Mouse (Mus musculus): ENCODE measurements around the gene Rnaseh2a. TPM values are rescaled to one million over a fixed set of nuclear protein-coding genes. Genes with fewer than 3 reads are reported as not detected.

Gene Rnaseh2a
- total and polyA plus RNA-seq, 2 experiments, result 17.1 to 28.3 TPM

DNA sequence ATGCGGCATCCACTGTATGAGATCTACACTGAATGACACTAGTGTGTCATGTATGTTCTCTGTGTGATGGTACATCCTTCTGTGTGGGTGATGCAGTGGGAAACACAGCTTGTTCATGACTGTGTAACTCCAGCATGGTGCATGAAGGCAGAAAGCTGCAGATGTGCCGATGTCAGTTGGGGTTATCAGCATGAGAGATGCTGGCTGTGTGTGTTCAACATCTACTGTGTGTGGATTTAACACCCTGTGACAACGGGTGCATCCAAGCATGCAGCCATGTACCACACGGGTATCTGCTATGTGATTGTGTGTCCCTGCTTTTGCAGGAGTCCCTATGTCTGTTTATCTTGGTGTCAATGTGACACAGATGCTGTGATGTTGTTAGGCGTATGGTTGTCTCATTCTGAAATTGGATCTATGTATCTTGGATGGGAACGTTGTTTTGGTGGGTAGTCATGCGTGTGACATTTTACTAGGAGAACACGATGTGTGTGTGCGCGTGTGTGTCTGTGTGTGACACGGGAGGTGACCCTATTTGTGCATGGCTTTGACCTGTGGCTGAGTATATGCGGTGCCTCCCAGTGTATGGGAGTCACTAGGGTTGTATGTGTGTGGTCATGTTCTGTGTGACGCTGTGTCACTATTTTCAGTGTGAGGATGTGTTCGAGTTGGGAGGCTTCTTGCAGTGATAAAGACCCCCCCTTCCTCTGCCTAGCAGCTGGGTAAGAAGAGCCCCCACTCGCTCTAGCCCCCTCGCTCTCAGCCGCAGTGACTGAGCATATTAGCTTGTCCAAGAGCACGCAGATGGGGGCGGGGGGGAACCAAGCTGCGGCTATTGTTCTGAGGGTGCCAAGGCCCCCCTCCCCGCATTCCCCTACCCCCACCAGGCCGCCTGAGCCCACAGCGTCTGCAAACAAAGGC is 33.3 kb downstream of the Rnaseh2a start:
- WGBS, result 22% methylated on average over 23 of the region's 23 CpGs
- Histone ChIP-seq H3K36me3 (ENCODE audit: control insufficient read depth, insufficient read depth, low read length) (no peaks in the 10 kb centered on the region), H3K4me1 (ENCODE audit: control insufficient read depth, insufficient read depth, low read length) (no peaks in the 10 kb centered on the region), H3K79me2 (ENCODE audit: control insufficient read depth, insufficient read depth, low read length) (no peaks in the 10 kb centered on the region), H3K4me3 (ENCODE audit: insufficient read depth, low read depth, low read length) (no peak overlapping the region), H3K27me3 (ENCODE audit: control insufficient read depth, insufficient read depth, low read length) (peaks cover 22% of the 10 kb centered on the region), H3K27ac (replicated peaks; ENCODE audit: insufficient read depth, low read depth, low read length) (no peak overlapping the region), H3K9ac (ENCODE audit: low read depth, low read length) (no peak overlapping the region)
- DNase-seq (ENCODE audit: extremely low read depth, low read depth, low spot score), result no peak
- no peak for TF ChIP-seq POLR2A (IDR thresholded peaks at IDR 0.05; ENCODE audit: extremely low read depth, insufficient read depth, low read length)
- no peak for TF ChIP-seq CTCF (IDR thresholded peaks at IDR 0.05; ENCODE audit: low read depth, low read length)

DNA sequence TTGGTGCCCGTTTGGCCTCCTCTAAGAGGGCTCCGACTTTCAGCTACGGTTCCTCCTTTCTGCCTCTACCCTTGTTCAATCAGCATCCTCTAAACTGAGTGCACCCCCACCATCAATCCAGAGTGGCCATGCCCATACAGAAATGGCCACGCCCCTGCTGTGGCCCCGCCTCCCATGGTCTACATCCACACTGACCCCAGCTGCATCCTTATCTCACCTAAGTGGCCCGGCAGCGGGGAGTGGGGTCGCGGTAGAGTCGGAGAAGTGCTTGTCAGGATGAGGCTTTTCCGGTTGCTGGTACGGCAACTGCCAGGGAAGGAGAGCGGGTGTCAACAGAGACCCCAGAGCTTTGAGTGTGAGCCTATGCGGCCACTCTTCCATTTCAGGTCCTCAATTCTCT is 34.1 kb downstream of the Rnaseh2a start:
- Histone ChIP-seq H3K36me3 (ENCODE audit: control insufficient read depth, insufficient read depth, low read length) (no peaks in the 10 kb centered on the region), H3K79me2 (ENCODE audit: control insufficient read depth, insufficient read depth, low read length) (no peaks in the 10 kb centered on the region), H3K27me3 (ENCODE audit: control insufficient read depth, insufficient read depth, low read length) (peaks cover 22% of the 10 kb centered on the region), H3K4me1 (ENCODE audit: control insufficient read depth, insufficient read depth, low read length) (no peaks in the 10 kb centered on the region), H3K27ac (replicated peaks; ENCODE audit: insufficient read depth, low read depth, low read length) (no peak overlapping the region), H3K4me3 (ENCODE audit: insufficient read depth, low read depth, low read length) (no peak overlapping the region), H3K9ac (ENCODE audit: low read depth, low read length) (no peak overlapping the region)
- no peak for TF ChIP-seq POLR2A (IDR thresholded peaks at IDR 0.05; ENCODE audit: extremely low read depth, insufficient read depth, low read length)
- TF ChIP-seq CTCF (IDR thresholded peaks at IDR 0.05; ENCODE audit: low read depth, low read length), result no peak
- WGBS, result 8% methylated on average over 14 of the region's 14 CpGs
- no peak for DNase-seq (ENCODE audit: extremely low read depth, low read depth, low spot score)

DNA sequence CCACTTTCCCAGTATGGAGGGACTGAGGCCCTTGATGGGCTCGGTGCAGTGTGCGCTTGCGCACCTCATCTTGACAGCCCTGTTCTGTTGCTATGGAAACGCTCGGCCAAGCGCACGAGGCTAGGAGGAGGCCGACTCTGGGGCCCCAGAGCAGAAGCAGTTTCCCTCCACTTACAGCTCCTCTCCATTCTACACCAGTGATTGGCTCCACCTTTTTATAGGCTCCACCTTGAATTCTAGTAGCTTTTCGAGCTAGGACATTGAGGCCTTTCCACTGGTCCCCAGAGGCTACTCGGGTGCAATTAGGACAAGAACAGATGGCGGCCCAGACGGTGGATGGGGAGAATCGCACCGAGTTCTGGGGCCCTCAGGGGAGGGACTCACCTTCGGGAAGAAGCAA is 34.7 kb downstream of the Rnaseh2a start:
- WGBS, result 6% methylated on average over 15 of the region's 15 CpGs
- Histone ChIP-seq H3K79me2 (ENCODE audit: control insufficient read depth, insufficient read depth, low read length) (no peaks in the 10 kb centered on the region), H3K27ac (replicated peaks; ENCODE audit: insufficient read depth, low read depth, low read length) (no peak overlapping the region), H3K9ac (ENCODE audit: low read depth, low read length) (no peak overlapping the region), H3K4me3 (ENCODE audit: insufficient read depth, low read depth, low read length) (no peak overlapping the region), H3K36me3 (ENCODE audit: control insufficient read depth, insufficient read depth, low read length) (no peaks in the 10 kb centered on the region), H3K27me3 (ENCODE audit: control insufficient read depth, insufficient read depth, low read length) (peaks cover 22% of the 10 kb centered on the region), H3K4me1 (ENCODE audit: control insufficient read depth, insufficient read depth, low read length) (no peaks in the 10 kb centered on the region)
- DNase-seq (ENCODE audit: extremely low read depth, low read depth, low spot score), result no peak
- TF ChIP-seq POLR2A (IDR thresholded peaks at IDR 0.05; ENCODE audit: extremely low read depth, insufficient read depth, low read length) (no peak), CTCF (IDR thresholded peaks at IDR 0.05; ENCODE audit: low read depth, low read length) (no peak)

DNA sequence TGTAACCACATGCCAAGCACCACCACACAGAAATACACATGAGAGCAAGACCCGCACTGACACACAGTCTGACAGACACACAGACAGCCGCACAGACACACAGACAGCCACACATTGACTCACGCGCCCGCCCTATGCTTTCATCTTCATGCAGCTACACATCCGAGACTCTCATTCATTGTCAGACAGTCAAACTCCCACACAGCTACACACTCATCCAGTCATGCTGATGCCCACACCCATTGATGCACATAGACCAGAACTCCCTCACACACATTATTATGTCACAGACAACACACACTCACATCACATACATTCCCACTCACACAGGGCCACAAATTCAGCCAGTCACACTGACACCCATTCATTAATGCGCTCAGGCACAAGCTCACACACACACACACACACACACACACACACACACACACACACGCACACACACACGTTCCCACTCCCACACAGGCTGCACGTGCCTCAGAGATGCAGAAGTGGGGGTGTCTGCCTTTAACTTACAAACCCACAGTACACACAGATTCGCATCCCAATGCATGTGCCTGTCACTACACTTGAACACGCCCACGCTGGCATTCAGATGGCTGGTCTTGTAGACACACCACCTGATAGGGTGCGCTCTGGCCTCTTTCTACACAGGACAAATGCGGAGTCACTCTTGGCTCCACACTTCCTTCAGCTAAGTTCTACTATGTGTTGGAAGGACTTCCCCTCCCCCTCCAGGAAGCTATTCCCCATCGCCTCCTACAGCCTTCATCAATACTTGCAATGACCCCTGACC is 35.6 kb downstream of the Rnaseh2a start:
- no peak for TF ChIP-seq CTCF (IDR thresholded peaks at IDR 0.05; ENCODE audit: low read depth, low read length)
- TF ChIP-seq POLR2A (IDR thresholded peaks at IDR 0.05; ENCODE audit: extremely low read depth, insufficient read depth, low read length), result no peak
- Histone ChIP-seq H3K4me3 (ENCODE audit: insufficient read depth, low read depth, low read length) (no peak overlapping the region), H3K27ac (replicated peaks; ENCODE audit: insufficient read depth, low read depth, low read length) (no peak overlapping the region), H3K27me3 (ENCODE audit: control insufficient read depth, insufficient read depth, low read length) (peaks cover 26% of the 10 kb centered on the region), H3K36me3 (ENCODE audit: control insufficient read depth, insufficient read depth, low read length) (no peaks in the 10 kb centered on the region), H3K79me2 (ENCODE audit: control insufficient read depth, insufficient read depth, low read length) (no peaks in the 10 kb centered on the region), H3K4me1 (ENCODE audit: control insufficient read depth, insufficient read depth, low read length) (no peaks in the 10 kb centered on the region), H3K9ac (ENCODE audit: low read depth, low read length) (no peak overlapping the region)
- DNase-seq (ENCODE audit: extremely low read depth, low read depth, low spot score), result no peak
- 81% methylated on average over 16 of the region's 16 CpGs for WGBS

DNA sequence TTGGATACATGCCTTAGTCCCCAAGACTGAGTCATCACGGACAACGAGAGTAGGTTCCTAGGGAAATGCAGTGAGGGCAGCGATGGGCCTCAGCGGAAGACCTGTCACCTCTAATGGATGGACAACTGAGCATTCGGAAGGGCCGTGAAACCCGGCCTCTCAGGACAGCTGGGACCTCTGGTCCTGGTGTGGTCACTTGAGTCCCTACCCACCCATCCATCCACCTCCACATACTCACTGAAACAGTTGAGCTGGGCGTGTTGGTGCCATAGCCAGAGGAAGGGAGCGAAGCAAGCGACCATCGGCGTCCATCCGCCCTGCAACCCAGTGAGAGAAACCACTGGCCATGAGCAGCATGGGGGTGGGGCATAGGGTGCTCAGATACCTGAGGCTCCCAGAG is 39.0 kb downstream of the Rnaseh2a start:
- 81% methylated on average over 13 of the region's 13 CpGs for WGBS
- no peak for DNase-seq (ENCODE audit: extremely low read depth, low read depth, low spot score)
- no peak overlapping the region for H3K9ac ChIP-seq (ENCODE audit: low read depth, low read length)
- H3K36me3 ChIP-seq (ENCODE audit: control insufficient read depth, insufficient read depth, low read length), result no peaks in the 10 kb centered on the region
- H3K79me2 ChIP-seq (ENCODE audit: control insufficient read depth, insufficient read depth, low read length), result no peaks in the 10 kb centered on the region
- TF ChIP-seq POLR2A (IDR thresholded peaks at IDR 0.05; ENCODE audit: extremely low read depth, insufficient read depth, low read length), result no peak
- no peak overlapping the region for H3K4me3 ChIP-seq (ENCODE audit: insufficient read depth, low read depth, low read length)
- peaks cover 11% of the 10 kb centered on the region for H3K27me3 ChIP-seq (ENCODE audit: control insufficient read depth, insufficient read depth, low read length)
- no peaks in the 10 kb centered on the region for H3K4me1 ChIP-seq (ENCODE audit: control insufficient read depth, insufficient read depth, low read length)
- H3K27ac ChIP-seq (replicated peaks; ENCODE audit: insufficient read depth, low read depth, low read length), result no peak overlapping the region
